Mouse (Mus musculus) thymus, postnatal 0 days (tissue): ENCODE results near the gene Ms4a10. TPM values are rescaled to one million over a fixed set of nuclear protein-coding genes. Genes with fewer than 3 reads are reported as not detected.

Experiments used
- DNase-seq: peaks from one replicate; pipeline ENCODE4 v3.0.0-alpha.2; 2015; ENCODE audit warnings: low spot score
- polyA plus RNA-seq: library from polyadenylated mRNA; unstranded; fragments of >200 nt; fragmentation: Nextera tagmentation; extraction: Ambion mirVana; gene quantifications from 2 replicates; pipeline ENCODE4 v1.2.1, GENCODE M21; 2015

The Ms4a10 gene
- polyA plus RNA-seq, result 0.30 and 0.64 TPM in 2 replicates

- DNase-seq, result no peak
Observed at GRCm38 (mm10) chr19:10974238-10974865, at the start of gene Ms4a10. Ms4a10 (minus strand) TSS chr19:10974670.

GRCm38 (mm10) chr19:11022382-11022781 is 47.9 kb upstream of the Ms4a10 start:
- no peak for DNase-seq

- no peak for DNase-seq
Observed at GRCm38 (mm10) chr19:11017891-11018290, 43.4 kb upstream of the Ms4a10 start, which contains the start of gene Ms4a18. Ms4a18 (minus strand) TSS chr19:11018031.

GRCm38 (mm10) chr19:11017251-11017650 is 42.8 kb upstream of the Ms4a10 start:
- DNase-seq, result no peak

GRCm38 (mm10) chr19:11015998-11016397 is 41.5 kb upstream of the Ms4a10 start:
- DNase-seq, result no peak

- DNase-seq, result no peak
Observed at GRCm38 (mm10) chr19:11015468-11015867, 41.0 kb upstream of the Ms4a10 start.

GRCm38 (mm10) chr19:10993150-10993549 is 18.7 kb upstream of the Ms4a10 start, which contains the start of gene Ms4a15:
Ms4a15 (minus strand) TSS chr19:10993250.
- no peak for DNase-seq

- no peak for DNase-seq
Observed at GRCm38 (mm10) chr19:10991911-10992310, 17.4 kb upstream of the Ms4a10 start.

GRCm38 (mm10) chr19:10990751-10991150 is 16.3 kb upstream of the Ms4a10 start:
- no peak for DNase-seq

- DNase-seq, result no peak
Observed at GRCm38 (mm10) chr19:10988563-10988962, 14.1 kb upstream of the Ms4a10 start.

GRCm38 (mm10) chr19:10985889-10986288 is 11.4 kb upstream of the Ms4a10 start:
- no peak for DNase-seq

GRCm38 (mm10) chr19:10984551-10984950 is 10.1 kb upstream of the Ms4a10 start:
- DNase-seq, result no peak

GRCm38 (mm10) chr19:10983146-10983545 is 8.7 kb upstream of the Ms4a10 start:
- peak; percentile 7 for DNase-seq

- DNase-seq, result no peak
Observed at GRCm38 (mm10) chr19:10980210-10980609, 5.7 kb upstream of the Ms4a10 start.

- DNase-seq, result peak; percentile 89
Observed at GRCm38 (mm10) chr19:10979184-10980168, 5.0 kb upstream of the Ms4a10 start.

- DNase-seq, result peak; percentile 18
Observed at GRCm38 (mm10) chr19:10976318-10976717, 1.8 kb upstream of the Ms4a10 start.

- DNase-seq, result no peak
Observed at GRCm38 (mm10) chr19:10975187-10975586, 717 bp upstream of the Ms4a10 start.

- no peak for DNase-seq
Observed at GRCm38 (mm10) chr19:10973187-10973586, 1.3 kb downstream of the Ms4a10 start.

- DNase-seq, result no peak
Observed at GRCm38 (mm10) chr19:10972660-10973059, 1.8 kb downstream of the Ms4a10 start.

GRCm38 (mm10) chr19:10970457-10970856 is 4.0 kb downstream of the Ms4a10 start:
- no peak for DNase-seq

GRCm38 (mm10) chr19:10968578-10968977 is 5.9 kb downstream of the Ms4a10 start:
- DNase-seq, result no peak

GRCm38 (mm10) chr19:10965721-10966120 is 8.7 kb downstream of the Ms4a10 start:
- no peak for DNase-seq
